Mouse (Mus musculus) lung, embryonic 15.5 days (tissue): ENCODE measurements at regions not wholly inside any gene's neighbourhood (a gene's known extent, or its start where the extent isn't known, plus 50 kb on each side); places are given as distances from the start of the nearest gene placed in this dataset.

Experiments used
- ATAC-seq: fragments of 200-750 bp; cut with Nextera tagmentation; 2 replicates; pipeline ENCODE4 v1.8.0; 2017; ENCODE audit warnings: moderate number of reproducible peaks, borderline replicate concordance; ENCODE audit not compliant: low FRiP score, low TSS enrichment; ENCODE audit errors: extremely low read depth
- H3K27ac ChIP-seq: fragments of 300-500 bp; sonication (generic); 2 replicates; pipeline ENCODE4 v1.5.1; 2015; ENCODE audit warnings: moderate library complexity, mild to moderate bottlenecking, inconsistent platforms
- H3K27me3 ChIP-seq: fragments of 300-500 bp; sonication (generic); 2 replicates; pipeline ENCODE4 v1.6.1; 2015; ENCODE audit warnings: inconsistent platforms
- H3K36me3 ChIP-seq: fragments of 300-500 bp; sonication (generic); 2 replicates; pipeline ENCODE4 v1.6.1; 2015; ENCODE audit warnings: inconsistent platforms
- H3K4me1 ChIP-seq: fragments of 300-500 bp; sonication (generic); 2 replicates; pipeline ENCODE4 v1.6.1; 2015; ENCODE audit warnings: inconsistent platforms
- H3K4me2 ChIP-seq: fragments of 300-500 bp; sonication (generic); 2 replicates; pipeline ENCODE4 v1.6.1; 2015; ENCODE audit warnings: inconsistent platforms, mild to moderate bottlenecking, moderate library complexity
- H3K4me3 ChIP-seq: fragments of 300-500 bp; sonication (generic); 2 replicates; pipeline ENCODE4 v1.5.1; 2015; ENCODE audit warnings: mild to moderate bottlenecking, inconsistent platforms
- H3K9ac ChIP-seq: fragments of 300-500 bp; sonication (generic); 2 replicates; pipeline ENCODE4 v1.6.1; 2015; ENCODE audit warnings: inconsistent platforms
- H3K9me3 ChIP-seq: fragments of 300-500 bp; sonication (generic); 2 replicates; pipeline ENCODE4 v1.6.1; 2016; ENCODE audit warnings: inconsistent platforms
- WGBS: fragments of 180-500 bp; shearing (Covaris S2); methylation state at CpG from one replicate; pipeline ENCODE4 v1.1.7; 2015; 5-methylcytosine and 5-hydroxymethylcytosine counted together

GRCm38 (mm10) chr10:18907276-18907960, 62.6 kb downstream of the Perp start:
- Histone ChIP-seq H3K27ac (no peak overlapping the region), H3K4me2 (no peak overlapping the region), H3K4me3 (no peak overlapping the region), H3K9me3 (no peaks in the 10 kb centered on the region), H3K4me1 (no peaks in the 10 kb centered on the region), H3K27me3 (no peaks in the 10 kb centered on the region), H3K36me3 (no peaks in the 10 kb centered on the region), H3K9ac (no peak overlapping the region)
- WGBS = 85% methylated on average over 9 of the region's 9 CpGs
- ATAC-seq = no peak

- Histone ChIP-seq H3K9ac (no peak overlapping the region), H3K4me3 (no peak overlapping the region), H3K36me3 (no peaks in the 10 kb centered on the region), H3K9me3 (no peaks in the 10 kb centered on the region), H3K27me3 (no peaks in the 10 kb centered on the region), H3K4me2 (no peak overlapping the region), H3K27ac (no peak overlapping the region), H3K4me1 (no peaks in the 10 kb centered on the region)
- no peak for ATAC-seq
- 73% methylated on average over 3 of the region's 3 CpGs for WGBS
Observed at GRCm38 (mm10) chr10:18909307-18909706, 64.5 kb downstream of the Perp start.

GRCm38 (mm10) chr10:18910898-18911297, 66.1 kb downstream of the Perp start:
- no peaks in the 10 kb centered on the region for H3K36me3 ChIP-seq
- no peaks in the 10 kb centered on the region for H3K27me3 ChIP-seq
- no peak overlapping the region for H3K4me2 ChIP-seq
- ATAC-seq = no peak
- H3K27ac ChIP-seq = no peak overlapping the region
- no peak overlapping the region for H3K4me3 ChIP-seq
- H3K9me3 ChIP-seq = no peaks in the 10 kb centered on the region
- H3K4me1 ChIP-seq = no peaks in the 10 kb centered on the region
- no peak overlapping the region for H3K9ac ChIP-seq
- 5% methylated on average over 2 of the region's 2 CpGs for WGBS

GRCm38 (mm10) chr10:18917120-18917616, 72.3 kb downstream of the Perp start:
- H3K27me3 ChIP-seq = no peaks in the 10 kb centered on the region
- no peak overlapping the region for H3K27ac ChIP-seq
- H3K36me3 ChIP-seq = no peaks in the 10 kb centered on the region
- H3K4me3 ChIP-seq = no peak overlapping the region
- no peak overlapping the region for H3K9ac ChIP-seq
- no peak for ATAC-seq
- no peak overlapping the region for H3K4me2 ChIP-seq
- 39% methylated on average over 6 of the region's 6 CpGs for WGBS
- no peaks in the 10 kb centered on the region for H3K9me3 ChIP-seq
- no peaks in the 10 kb centered on the region for H3K4me1 ChIP-seq

GRCm38 (mm10) chr10:18923088-18923821, 78.4 kb downstream of the Perp start:
- H3K4me1 ChIP-seq = no peaks in the 10 kb centered on the region
- ATAC-seq = no peak
- H3K4me2 ChIP-seq = no peak overlapping the region
- H3K36me3 ChIP-seq = no peaks in the 10 kb centered on the region
- H3K4me3 ChIP-seq = no peak overlapping the region
- WGBS = 59% methylated on average over 3 of the region's 3 CpGs
- no peak overlapping the region for H3K9ac ChIP-seq
- H3K9me3 ChIP-seq = no peaks in the 10 kb centered on the region
- no peak overlapping the region for H3K27ac ChIP-seq
- H3K27me3 ChIP-seq = no peaks in the 10 kb centered on the region

- 76% methylated on average over 2 of the region's 2 CpGs for WGBS
- ATAC-seq = no peak
Observed at GRCm38 (mm10) chr10:18927811-18928210, 83.0 kb downstream of the Perp start.

GRCm38 (mm10) chr10:18931344-18931743, 84.1 kb downstream of the Tnfaip3 start:
- H3K36me3 ChIP-seq = no peaks in the 10 kb centered on the region
- H3K4me2 ChIP-seq = no peak overlapping the region
- no peaks in the 10 kb centered on the region for H3K27me3 ChIP-seq
- peaks cover 7% of the 10 kb centered on the region; the same call in 1 of the 2 replicates for H3K4me1 ChIP-seq
- H3K4me3 ChIP-seq = no peak overlapping the region
- H3K9ac ChIP-seq = no peak overlapping the region
- ATAC-seq = no peak
- WGBS = 20% methylated on average over 2 of the region's 2 CpGs
- H3K9me3 ChIP-seq = no peaks in the 10 kb centered on the region
- 0 out of 2 replicates have a peak overlapping the region, but pooled peaks have one; percentile 10 for H3K27ac ChIP-seq

More at GRCm38 (mm10) chr10:18927811-18928210, 83.0 kb downstream of the Perp start:
- Histone ChIP-seq H3K4me1 (peaks cover 7% of the 10 kb centered on the region; the same call in 1 of the 2 replicates), H3K4me2 (no peak overlapping the region), H3K27me3 (no peaks in the 10 kb centered on the region), H3K36me3 (no peaks in the 10 kb centered on the region), H3K4me3 (no peak overlapping the region), H3K9me3 (no peaks in the 10 kb centered on the region), H3K27ac (no peak overlapping the region), H3K9ac (no peak overlapping the region)

- Histone ChIP-seq H3K9me3 (no peaks in the 10 kb centered on the region), H3K27me3 (no peaks in the 10 kb centered on the region), H3K4me3 (no peak overlapping the region), H3K4me1 (no peaks in the 10 kb centered on the region), H3K27ac (no peak overlapping the region), H3K4me2 (no peak overlapping the region), H3K36me3 (no peaks in the 10 kb centered on the region), H3K9ac (no peak overlapping the region)
- WGBS = 59% methylated on average over 4 of the region's 4 CpGs
- no peak for ATAC-seq
Observed at GRCm38 (mm10) chr10:18941447-18941846, 74.0 kb downstream of the Tnfaip3 start.

GRCm38 (mm10) chr10:18941908-18942307, 73.5 kb downstream of the Tnfaip3 start:
- Histone ChIP-seq H3K9ac (no peak overlapping the region), H3K27me3 (no peaks in the 10 kb centered on the region), H3K36me3 (no peaks in the 10 kb centered on the region), H3K4me2 (no peak overlapping the region), H3K4me3 (no peak overlapping the region), H3K27ac (no peak overlapping the region), H3K9me3 (no peaks in the 10 kb centered on the region), H3K4me1 (no peaks in the 10 kb centered on the region)
- ATAC-seq = no peak
- WGBS = 58% methylated on average over 7 of the region's 7 CpGs

GRCm38 (mm10) chr10:18943296-18944075, 72.0 kb downstream of the Tnfaip3 start:
- Histone ChIP-seq H3K27me3 (no peaks in the 10 kb centered on the region), H3K36me3 (no peaks in the 10 kb centered on the region), H3K9ac (no peak overlapping the region), H3K9me3 (no peaks in the 10 kb centered on the region), H3K4me3 (no peak overlapping the region), H3K4me1 (no peaks in the 10 kb centered on the region), H3K4me2 (no peak overlapping the region), H3K27ac (no peak overlapping the region)
- ATAC-seq = no peak
- 61% methylated on average over 6 of the region's 6 CpGs for WGBS

GRCm38 (mm10) chr10:18946727-18947126, 68.7 kb downstream of the Tnfaip3 start:
- Histone ChIP-seq H3K4me2 (no peak overlapping the region), H3K27ac (no peak overlapping the region), H3K9me3 (no peaks in the 10 kb centered on the region), H3K27me3 (no peaks in the 10 kb centered on the region), H3K4me1 (no peaks in the 10 kb centered on the region), H3K36me3 (no peaks in the 10 kb centered on the region), H3K4me3 (no peak overlapping the region), H3K9ac (no peak overlapping the region)
- no peak for ATAC-seq
